Mouse (Mus musculus) midbrain, embryonic 16.5 days (tissue): ENCODE data around the gene Cd160. TPM values are rescaled to one million over a fixed set of nuclear protein-coding genes. Genes with fewer than 3 reads are reported as not detected.

ENCODE experiments used
- ATAC-seq: fragments of 200-750 bp; cut with Nextera tagmentation; 2 replicates; pipeline ENCODE4 v1.8.0; 2017; ENCODE audit warnings: moderate TSS enrichment
- H3K27ac ChIP-seq: fragments of 300-500 bp; sonication (generic); 2 replicates; pipeline ENCODE4 v1.5.1; 2014; ENCODE audit warnings: mild to moderate bottlenecking, low read length, mixed read lengths
- H3K27me3 ChIP-seq: fragments of 300-500 bp; sonication (generic); 2 replicates; pipeline ENCODE4 v1.6.1; 2014; ENCODE audit warnings: low read depth, low read length, mixed read lengths; ENCODE audit not compliant: control insufficient read depth, insufficient read depth
- H3K36me3 ChIP-seq: fragments of 300-500 bp; sonication (generic); 2 replicates; pipeline ENCODE4 v1.6.1; 2014; ENCODE audit warnings: mild to moderate bottlenecking, low read length, moderate library complexity, mixed read lengths; ENCODE audit not compliant: control insufficient read depth, insufficient read depth
- H3K4me1 ChIP-seq: fragments of 300-500 bp; sonication (generic); 2 replicates; pipeline ENCODE4 v1.6.1; 2014; ENCODE audit warnings: mild to moderate bottlenecking, low read length, mixed read lengths; ENCODE audit not compliant: control insufficient read depth, insufficient read depth
- H3K4me2 ChIP-seq: fragments of 300-500 bp; sonication (generic); 2 replicates; pipeline ENCODE4 v1.6.1; 2014; ENCODE audit warnings: mild to moderate bottlenecking, low read length, mixed read lengths
- H3K4me3 ChIP-seq: fragments of 300-500 bp; sonication (generic); 2 replicates; pipeline ENCODE4 v1.5.1; 2014; ENCODE audit warnings: low read depth, mild to moderate bottlenecking, low read length, moderate library complexity, mixed read lengths
- H3K9ac ChIP-seq: fragments of 300-500 bp; sonication (generic); 2 replicates; pipeline ENCODE4 v1.6.1; 2014; ENCODE audit warnings: low read depth, low read length, mixed read lengths
- H3K9me3 ChIP-seq: fragments of 300-500 bp; sonication (generic); replicated peaks from 2 replicates; pipeline ENCODE4 v1.6.1; 2014; ENCODE audit warnings: mild to moderate bottlenecking, low read length, mixed read lengths; ENCODE audit not compliant: control insufficient read depth, poor library complexity, severe bottlenecking
- WGBS: fragments of 180-500 bp; shearing (Covaris S2); extraction: QIAGEN DNeasy Blood & Tissue Kit; methylation state at CpG from one replicate; pipeline ENCODE4 v1.1.7; 2014; 5-methylcytosine and 5-hydroxymethylcytosine counted together
- polyA plus RNA-seq: library from polyadenylated mRNA; unstranded; fragments of >200 nt; fragmentation: Nextera tagmentation; extraction: Ambion mirVana; gene quantifications from 2 replicates; pipeline ENCODE4 v1.2.1, GENCODE M21; 2015

Cd160 gene
- polyA plus RNA-seq, 1 experiment from 2014 or later: 0.48 TPM

DNA sequence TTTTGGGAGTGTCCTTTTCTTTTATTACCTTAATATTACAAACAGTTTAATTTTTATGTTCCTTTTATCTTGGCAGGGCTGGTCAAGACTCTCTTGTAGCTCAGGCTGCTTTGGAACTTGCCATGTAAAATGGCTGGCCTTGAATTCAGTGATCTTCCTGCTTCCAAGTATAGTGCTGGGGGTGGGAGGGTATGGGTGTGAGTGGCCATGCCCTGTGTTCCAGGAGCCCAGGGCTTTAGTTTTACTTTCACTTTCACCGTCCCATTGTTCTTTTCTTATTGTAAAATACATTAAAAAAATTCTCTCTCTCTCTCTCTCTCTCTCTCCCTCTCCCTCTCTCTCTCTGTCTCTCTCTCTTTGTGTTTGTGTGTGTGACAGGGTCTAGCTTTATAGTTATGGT, 64.6 kb downstream of the Cd160 start:
- 91% methylated on average over 1 of the region's 1 CpGs for WGBS
- H3K9me3 ChIP-seq: no peaks in the 10 kb centered on the region
- H3K27ac ChIP-seq: no peak overlapping the region
- H3K36me3 ChIP-seq: 0 out of 2 replicates have a peak, but pooled peaks cover 1% of the 10 kb centered on the region
- no peak for ATAC-seq
- H3K4me3 ChIP-seq: no peak overlapping the region
- no peak overlapping the region for H3K9ac ChIP-seq
- no peak overlapping the region for H3K4me2 ChIP-seq
- peaks cover 3% of the 10 kb centered on the region; the same call in 1 of the 2 replicates for H3K4me1 ChIP-seq
- H3K27me3 ChIP-seq: no peaks in the 10 kb centered on the region

DNA sequence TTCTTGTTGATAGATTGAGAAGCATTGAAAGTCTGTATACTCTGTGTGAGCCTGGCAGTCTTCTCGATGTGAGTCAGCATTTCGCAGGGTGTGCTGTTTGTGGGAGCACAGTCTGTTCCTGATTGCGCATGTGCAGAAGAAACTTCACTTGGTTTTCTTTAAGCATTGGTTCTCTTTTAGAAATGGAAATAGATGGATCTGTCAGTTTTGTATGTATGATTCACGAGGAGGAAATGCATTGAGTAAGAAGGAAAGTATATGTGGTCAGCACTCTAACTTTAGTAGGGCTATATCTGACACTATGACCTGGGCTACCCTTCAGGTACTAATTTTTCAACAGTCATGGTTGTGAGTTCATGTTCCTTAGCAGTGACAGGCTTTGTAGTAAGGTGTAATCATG, 69.5 kb downstream of the Cd160 start:
- WGBS: 97% methylated on average over 4 of the region's 4 CpGs
- H3K4me1 ChIP-seq: no peaks in the 10 kb centered on the region

DNA sequence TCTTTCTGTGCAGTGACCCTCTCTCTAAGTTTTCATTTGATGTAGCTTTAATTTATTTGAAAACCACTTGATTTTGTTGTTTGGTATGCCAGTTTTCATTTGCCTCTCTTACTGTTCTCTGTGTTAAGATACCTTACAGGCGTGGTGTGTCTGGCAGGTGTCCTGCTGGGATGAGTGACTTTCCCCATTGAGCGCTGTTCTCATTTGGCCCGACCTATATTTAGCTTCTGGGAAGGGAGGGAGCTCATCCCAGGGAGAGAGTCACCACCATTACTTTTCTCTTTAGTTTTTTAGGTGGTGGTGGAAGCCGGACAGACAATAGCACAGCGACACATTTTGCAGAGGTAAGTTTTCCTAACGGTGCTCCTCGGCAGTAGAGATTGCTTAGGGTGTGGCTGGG, 71.5 kb downstream of the Cd160 start:
- Histone ChIP-seq H3K9ac (no peak overlapping the region), H3K36me3 (0 out of 2 replicates have a peak, but pooled peaks cover 2% of the 10 kb centered on the region), H3K4me3 (no peak overlapping the region), H3K27ac (no peak overlapping the region), H3K4me2 (no peak overlapping the region), H3K27me3 (no peaks in the 10 kb centered on the region), H3K9me3 (no peaks in the 10 kb centered on the region), H3K4me1 (no peaks in the 10 kb centered on the region)
- WGBS: 56% methylated on average over 7 of the region's 7 CpGs
- ATAC-seq: no peak

More for the DNA sequence above, 69.5 kb downstream of the Cd160 start:
- no peak overlapping the region for H3K4me3 ChIP-seq
- H3K9ac ChIP-seq: no peak overlapping the region
- H3K4me2 ChIP-seq: no peak overlapping the region
- no peaks in the 10 kb centered on the region for H3K27me3 ChIP-seq
- no peak overlapping the region for H3K27ac ChIP-seq
- H3K9me3 ChIP-seq: no peaks in the 10 kb centered on the region
- 0 out of 2 replicates have a peak, but pooled peaks cover 2% of the 10 kb centered on the region for H3K36me3 ChIP-seq
- ATAC-seq: no peak

DNA sequence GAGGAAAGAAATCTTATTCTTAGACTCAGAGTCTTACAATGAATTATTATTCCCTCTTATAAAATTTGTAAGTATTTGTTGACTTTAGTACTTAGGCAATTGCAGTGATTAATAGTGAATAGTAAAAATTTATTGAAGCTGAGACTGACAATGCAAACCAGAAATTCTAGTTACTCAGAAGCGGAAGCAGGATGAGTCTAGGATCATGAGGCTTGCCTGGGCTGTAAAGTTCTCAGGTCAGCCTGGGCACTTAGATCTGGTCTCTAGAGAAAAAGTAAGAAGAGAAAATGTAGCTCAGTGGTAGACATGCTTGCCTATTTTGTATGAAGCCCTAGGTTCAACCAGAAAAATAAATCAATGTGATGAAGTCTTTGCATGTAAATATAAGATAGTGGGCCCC, 73.2 kb downstream of the Cd160 start:
- ATAC-seq: no peak
- Histone ChIP-seq H3K9ac (no peak overlapping the region), H3K9me3 (no peaks in the 10 kb centered on the region), H3K4me2 (no peak overlapping the region), H3K36me3 (0 out of 2 replicates have a peak, but pooled peaks cover 2% of the 10 kb centered on the region), H3K27me3 (no peaks in the 10 kb centered on the region), H3K4me3 (no peak overlapping the region), H3K27ac (no peak overlapping the region), H3K4me1 (no peaks in the 10 kb centered on the region)
- WGBS: 90% methylated on average over 1 of the region's 1 CpGs

Other genes with a start within 250 kb of the Cd160 start
- gene Polr3gl, start 235.2 kb downstream of the Cd160 start, polyA plus RNA-seq: 36.7 and 38.8 TPM in 2 replicates
- gene Ankrd34a, start 232.7 kb downstream of the Cd160 start, polyA plus RNA-seq: 16.4 and 20.6 TPM in 2 replicates
- gene Lix1l, start 228.2 kb downstream of the Cd160 start, polyA plus RNA-seq: 4.0 and 4.7 TPM in 2 replicates
- gene Rbm8a, start 199.4 kb downstream of the Cd160 start, polyA plus RNA-seq: 118 and 123 TPM in 2 replicates
- 60.5 and 67.0 TPM in 2 replicates for gene Pex11b, start 194.0 kb downstream of the Cd160 start, polyA plus RNA-seq
- gene Gm42957, start 193.9 kb downstream of the Cd160 start, polyA plus RNA-seq: 0.07 and 0.24 TPM in 2 replicates
- 1.1 and 1.2 TPM in 2 replicates for gene Itga10, start 183.8 kb downstream of the Cd160 start, polyA plus RNA-seq
- 2.9 and 3.2 TPM in 2 replicates for gene Ankrd35, start 159.2 kb downstream of the Cd160 start, polyA plus RNA-seq
- gene Pias3, start 133.0 kb downstream of the Cd160 start, polyA plus RNA-seq: 38.7 and 41.6 TPM in 2 replicates
- 16.0 and 17.2 TPM in 2 replicates for gene Nudt17, start 120.8 kb downstream of the Cd160 start, polyA plus RNA-seq
- gene Polr3c, start 101.7 kb downstream of the Cd160 start, polyA plus RNA-seq: 33.3 and 34.0 TPM in 2 replicates
- 71.4 and 75.8 TPM in 2 replicates for gene Rnf115, start 101.7 kb downstream of the Cd160 start, polyA plus RNA-seq
- 0.60 and 0.68 TPM in 2 replicates for gene Pdzk1, start 67 bp downstream of the Cd160 start, polyA plus RNA-seq
- gene Gja5, start 75.3 kb upstream of the Cd160 start, polyA plus RNA-seq: 2.0 and 2.4 TPM in 2 replicates
- 36.3 and 41.2 TPM in 2 replicates for gene Gpr89, start 76.0 kb upstream of the Cd160 start, polyA plus RNA-seq
- 0.04 TPM in 1 of 2 replicates, not detected in the other for gene Gja8, start 96.7 kb upstream of the Cd160 start, polyA plus RNA-seq